Mouse (Mus musculus) hindbrain, postnatal 0 days (tissue): Measurements from ENCODE around the gene Setx. TPM values are rescaled to one million over a fixed set of nuclear protein-coding genes. Genes with fewer than 3 reads are reported as not detected.
A peak's percentile ranks its signal among the peaks of the same experiment; 100 is the strongest.

Experiments
- ATAC-seq: fragments of 200-750 bp; cut with Nextera tagmentation; 2 replicates; pipeline ENCODE4 v1.8.0; 2017; ENCODE audit warnings: mild to moderate bottlenecking, moderate TSS enrichment, moderate library complexity
- DNase-seq: peaks from one replicate; pipeline ENCODE4 v3.0.0-alpha.2; 2015; ENCODE audit warnings: low spot score
- H3K27ac ChIP-seq: fragments of 300-500 bp; sonication (generic); 2 replicates; pipeline ENCODE4 v1.5.1; 2014; ENCODE audit warnings: mild to moderate bottlenecking
- H3K27me3 ChIP-seq: fragments of 300-500 bp; sonication (generic); 2 replicates; pipeline ENCODE4 v1.6.1; 2014; ENCODE audit warnings: low read length, mixed read lengths; ENCODE audit not compliant: insufficient read depth
- H3K36me3 ChIP-seq: fragments of 300-500 bp; sonication (generic); 2 replicates; pipeline ENCODE4 v1.6.1; 2014; ENCODE audit warnings: low read length, mixed read lengths; ENCODE audit not compliant: insufficient read depth
- H3K4me1 ChIP-seq: fragments of 300-500 bp; sonication (generic); 2 replicates; pipeline ENCODE4 v1.6.1; 2014; ENCODE audit warnings: antibody characterized with exemption, low read length, mixed read lengths; ENCODE audit not compliant: insufficient read depth
- H3K4me2 ChIP-seq: fragments of 300-500 bp; sonication (generic); 2 replicates; pipeline ENCODE4 v1.6.1; 2014; ENCODE audit warnings: low read depth, mild to moderate bottlenecking, low read length, moderate library complexity, mixed read lengths
- H3K4me3 ChIP-seq: fragments of 300-500 bp; sonication (generic); 2 replicates; pipeline ENCODE4 v1.5.1; 2014; ENCODE audit warnings: low read length
- H3K9ac ChIP-seq: fragments of 300-500 bp; sonication (generic); replicated peaks from 2 replicates; pipeline ENCODE4 v1.6.1; 2014; ENCODE audit warnings: mild to moderate bottlenecking, low read length, moderate library complexity, mixed read lengths
- H3K9me3 ChIP-seq: fragments of 300-500 bp; sonication (generic); 2 replicates; pipeline ENCODE4 v1.6.1; 2016; ENCODE audit warnings: low read length, mixed read lengths
- CTCF ChIP-seq: IDR thresholded peaks from 2 replicates; pipeline ENCODE4 v1.5.1; 2016; ENCODE audit warnings: antibody characterized with exemption, control low read depth, low read depth
- WGBS: fragments of 180-500 bp; shearing (Covaris S2); extraction: QIAGEN DNeasy Blood & Tissue Kit; methylation state at CpG from one replicate; pipeline ENCODE4 v1.1.7; 2014; 5-methylcytosine and 5-hydroxymethylcytosine counted together
- polyA plus RNA-seq: library from polyadenylated mRNA; unstranded; fragments of >200 nt; fragmentation: Nextera tagmentation; extraction: Ambion mirVana; gene quantifications from 2 replicates; pipeline ENCODE4 v1.2.1, GENCODE M21; 2015
- total RNA-seq: library from RNA; depleted of rRNA; stranded (reverse); fragments of >200 nt; gene quantifications from 2 replicates; pipeline ENCODE4 v1.2.3, GENCODE M21; 2014

Setx gene
- total and polyA plus RNA-seq, 2 experiments from 2014 or later: 15.2 to 31.1 TPM

- no peak for TF ChIP-seq CTCF
- no peak for DNase-seq
- no peak overlapping the region for H3K4me2 ChIP-seq
- no peaks in the 10 kb centered on the region for H3K4me1 ChIP-seq
- H3K27ac ChIP-seq: no peak overlapping the region
- ATAC-seq: no peak
- H3K36me3 ChIP-seq: no peaks in the 10 kb centered on the region
- H3K9me3 ChIP-seq: no peaks in the 10 kb centered on the region
- no peak overlapping the region for H3K4me3 ChIP-seq
- H3K27me3 ChIP-seq: no peaks in the 10 kb centered on the region
- no peak overlapping the region for H3K9ac ChIP-seq
Observed at GRCm38 (mm10) chr2:29120969-29121368, 3.0 kb upstream of the Setx start.

DNA sequence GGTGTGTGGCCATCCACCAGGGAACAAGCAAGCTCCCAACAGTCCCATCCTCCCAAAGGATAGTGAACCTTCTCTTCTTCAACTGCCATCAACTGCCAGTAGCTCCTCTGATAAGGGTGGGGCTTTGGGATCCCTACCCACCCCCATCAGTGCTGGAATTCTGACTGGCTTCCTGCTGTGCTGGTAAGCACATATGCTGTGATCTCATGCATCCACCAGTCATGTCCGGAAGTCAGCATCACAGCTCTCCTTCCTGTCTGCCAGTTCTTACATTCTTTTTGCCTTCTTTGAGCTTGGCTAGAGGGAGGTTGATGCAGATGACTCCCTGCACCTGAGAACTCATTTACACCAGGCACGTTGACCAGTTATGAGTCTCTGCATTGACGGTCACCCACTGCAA lies 1.5 kb upstream of the Setx start:
- Histone ChIP-seq H3K36me3 (no peaks in the 10 kb centered on the region), H3K4me1 (no peaks in the 10 kb centered on the region), H3K4me2 (no peak overlapping the region), H3K27me3 (no peaks in the 10 kb centered on the region), H3K27ac (no peak overlapping the region), H3K9ac (no peak overlapping the region), H3K9me3 (no peaks in the 10 kb centered on the region), H3K4me3 (no peak overlapping the region)
- WGBS: 78% methylated on average over 3 of the region's 3 CpGs
- no peak for TF ChIP-seq CTCF
- DNase-seq (no peak), ATAC-seq (no peak)

DNA sequence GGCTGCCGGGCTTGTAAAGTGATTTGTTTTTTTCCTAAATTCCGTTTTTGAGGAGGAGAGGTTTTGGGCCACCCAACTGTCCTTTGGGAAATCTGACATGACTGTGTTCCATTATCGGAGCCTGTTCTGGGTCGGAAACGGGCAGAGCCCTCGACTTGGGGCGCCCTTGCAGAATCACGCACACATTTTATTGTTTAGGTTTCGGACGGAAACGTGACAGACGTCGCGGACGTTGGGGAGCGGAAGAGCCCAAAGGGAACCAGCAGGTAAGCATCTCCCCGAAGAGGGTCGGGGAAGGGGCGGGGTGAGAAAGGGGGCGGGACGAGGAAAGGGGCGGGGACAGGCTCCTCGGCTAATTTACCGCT lies 572 bp downstream of the Setx start:
- WGBS: 0% methylated on average over 24 of the region's 24 CpGs
- Histone ChIP-seq H3K27me3 (no peaks in the 10 kb centered on the region), H3K4me1 (no peaks in the 10 kb centered on the region), H3K36me3 (peaks cover 5% of the 10 kb centered on the region), H3K9me3 (no peaks in the 10 kb centered on the region), H3K4me2 (peak overlapping the region; percentile 83), H3K4me3 (peak overlapping the region; percentile 84), H3K27ac (peak overlapping the region; percentile 96), H3K9ac (peak overlapping the region; percentile 86)
- no peak for DNase-seq
- TF ChIP-seq CTCF: no peak
- no peak for ATAC-seq

DNA sequence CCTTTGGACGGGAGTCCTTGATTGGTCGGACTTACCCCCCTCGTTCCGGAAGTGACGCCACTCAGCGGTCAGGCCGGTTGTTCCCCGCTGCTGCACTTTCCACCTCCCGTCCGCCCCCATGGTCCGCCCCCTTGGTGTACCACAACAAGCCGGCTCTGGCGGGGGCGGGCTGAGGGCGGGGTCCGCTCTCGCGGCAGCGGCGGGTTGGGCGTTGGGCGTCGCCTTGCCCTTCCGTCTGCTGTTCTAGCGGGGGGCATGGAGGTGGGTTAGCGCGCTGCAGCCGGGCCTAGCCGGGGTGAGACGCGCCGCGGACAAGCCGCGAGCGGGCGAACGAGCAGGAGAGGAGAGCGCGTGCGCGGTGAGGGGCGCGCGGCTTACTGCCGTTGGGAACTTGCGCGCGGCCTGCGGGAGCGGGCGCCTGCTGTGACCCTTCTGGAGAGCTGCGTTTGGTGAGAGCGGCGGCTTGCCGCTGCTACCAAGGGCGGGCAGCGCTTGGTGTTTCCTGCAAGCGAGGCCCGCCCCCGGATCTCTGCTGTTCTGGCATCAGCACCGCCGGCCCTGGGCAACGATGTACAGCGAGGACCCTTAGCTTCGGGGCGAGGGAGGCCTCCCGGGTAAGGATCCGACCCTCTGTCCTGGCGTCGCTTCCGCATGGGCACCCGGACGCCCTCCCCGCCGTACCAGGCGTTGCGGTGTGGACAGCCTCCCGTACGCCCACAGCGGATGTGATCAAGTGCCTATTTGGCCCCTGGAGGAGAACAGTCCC lies 1.1 kb downstream of the Setx start:
- peak; percentile 98 for ATAC-seq
- H3K9ac ChIP-seq: peak overlapping the region; percentile 86
- no peaks in the 10 kb centered on the region for H3K27me3 ChIP-seq
- peak; percentile 99 for DNase-seq
- peaks cover 11% of the 10 kb centered on the region for H3K36me3 ChIP-seq
- H3K27ac ChIP-seq: peak overlapping the region; percentile 96
- H3K4me3 ChIP-seq: peak overlapping the region; percentile 84
- no peaks in the 10 kb centered on the region for H3K9me3 ChIP-seq
- peak; percentile 7; the same call in 1 of the 2 replicates for TF ChIP-seq CTCF
- 0% methylated on average over 80 of the region's 81 CpGs for WGBS
- peak overlapping the region; percentile 83 for H3K4me2 ChIP-seq
- H3K4me1 ChIP-seq: no peaks in the 10 kb centered on the region

DNA sequence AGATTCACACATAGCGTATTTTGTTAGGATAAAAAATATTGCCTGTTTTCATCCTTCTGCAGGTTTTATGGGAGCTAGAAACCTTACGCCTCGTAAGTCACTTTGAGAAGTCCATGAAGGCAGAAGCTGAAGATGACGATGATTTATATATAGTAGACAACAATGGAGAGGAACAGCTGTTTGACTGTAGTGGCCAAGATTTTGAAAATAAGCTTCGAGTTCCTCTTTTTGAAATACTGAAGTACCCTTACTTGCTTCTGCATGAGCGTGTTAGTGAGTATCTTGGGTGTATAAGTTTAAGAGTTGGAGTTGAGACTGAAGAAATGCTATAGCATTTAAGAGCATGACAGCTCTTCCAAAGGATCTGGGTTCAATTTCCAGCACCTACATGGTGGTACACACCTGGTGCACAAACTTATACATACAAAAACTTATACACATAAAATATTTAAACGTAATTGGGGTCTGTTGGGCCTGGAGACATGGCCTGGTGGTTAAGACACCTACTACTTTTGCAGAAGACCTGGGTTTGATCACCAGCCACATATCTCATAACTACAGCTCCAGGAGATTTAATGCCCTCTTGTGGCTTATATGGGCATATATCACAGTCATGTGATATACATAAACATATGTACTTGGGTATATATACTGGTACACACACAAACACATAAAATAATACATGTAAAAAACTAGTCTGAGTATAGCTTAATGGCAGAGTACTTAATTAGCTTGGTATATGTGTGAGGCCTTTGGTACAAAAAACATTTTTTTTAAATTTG lies 6.3 kb downstream of the Setx start:
- WGBS: over 99% methylated on average over 7 of the region's 7 CpGs
- H3K9me3 ChIP-seq: no peaks in the 10 kb centered on the region
- peak; percentile 34 for TF ChIP-seq CTCF
- DNase-seq (no peak), ATAC-seq (no peak)
- no peaks in the 10 kb centered on the region for H3K27me3 ChIP-seq
- H3K4me1 ChIP-seq: no peaks in the 10 kb centered on the region
- H3K9ac ChIP-seq: no peak overlapping the region
- no peak overlapping the region for H3K27ac ChIP-seq
- H3K4me2 ChIP-seq: no peak overlapping the region
- peaks cover 44% of the 10 kb centered on the region for H3K36me3 ChIP-seq
- H3K4me3 ChIP-seq: no peak overlapping the region

- H3K4me2 ChIP-seq: no peak overlapping the region
- ATAC-seq: no peak
Observed at GRCm38 (mm10) chr2:29135161-29135560, 11.2 kb downstream of the Setx start.

DNA sequence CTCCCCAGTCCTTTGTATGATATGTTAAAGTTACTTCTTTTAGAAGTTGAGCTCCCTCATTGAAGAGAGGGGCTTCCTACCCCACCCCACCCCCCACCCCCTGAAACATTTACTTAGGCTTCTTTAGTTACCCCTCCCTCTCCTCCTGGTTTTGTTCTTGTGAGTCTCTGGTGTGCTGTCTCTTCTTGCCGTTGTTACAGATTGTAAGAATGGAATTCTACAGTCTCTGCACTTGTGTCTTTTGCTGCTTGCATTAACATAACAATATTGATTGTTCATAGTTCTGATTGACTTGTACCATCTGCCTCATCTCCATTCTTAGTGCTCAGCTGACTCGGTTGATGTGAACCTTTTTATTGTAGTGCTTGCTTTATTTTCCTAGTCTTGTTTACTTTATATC lies 28.0 kb downstream of the Setx start:
- no peaks in the 10 kb centered on the region for H3K27me3 ChIP-seq
- WGBS: 39% methylated on average over 2 of the region's 2 CpGs
- H3K4me2 ChIP-seq: no peak overlapping the region
- TF ChIP-seq CTCF: no peak
- no peak for ATAC-seq
- no peaks in the 10 kb centered on the region for H3K4me1 ChIP-seq
- H3K9ac ChIP-seq: no peak overlapping the region
- no peak for DNase-seq
- peaks cover 41% of the 10 kb centered on the region for H3K36me3 ChIP-seq
- no peaks in the 10 kb centered on the region for H3K9me3 ChIP-seq
- H3K4me3 ChIP-seq: no peak overlapping the region
- H3K27ac ChIP-seq: no peak overlapping the region

More at GRCm38 (mm10) chr2:29135161-29135560, 11.2 kb downstream of the Setx start:
- H3K27me3 ChIP-seq: no peaks in the 10 kb centered on the region
- no peak overlapping the region for H3K27ac ChIP-seq
- no peak for TF ChIP-seq CTCF
- H3K9me3 ChIP-seq: no peaks in the 10 kb centered on the region
- no peaks in the 10 kb centered on the region for H3K4me1 ChIP-seq
- DNase-seq: no peak
- no peak overlapping the region for H3K9ac ChIP-seq
- peaks cover 49% of the 10 kb centered on the region for H3K36me3 ChIP-seq
- H3K4me3 ChIP-seq: no peak overlapping the region
